Mouse (Mus musculus) urinary bladder, postnatal 14 days (tissue): ENCODE results near the gene Arhgap15.

ENCODE experiments used
- DNase-seq: peaks from one replicate; pipeline ENCODE4 v3.0.0; 2021; ENCODE audit warnings: low spot score

The Arhgap15 gene

DNA sequence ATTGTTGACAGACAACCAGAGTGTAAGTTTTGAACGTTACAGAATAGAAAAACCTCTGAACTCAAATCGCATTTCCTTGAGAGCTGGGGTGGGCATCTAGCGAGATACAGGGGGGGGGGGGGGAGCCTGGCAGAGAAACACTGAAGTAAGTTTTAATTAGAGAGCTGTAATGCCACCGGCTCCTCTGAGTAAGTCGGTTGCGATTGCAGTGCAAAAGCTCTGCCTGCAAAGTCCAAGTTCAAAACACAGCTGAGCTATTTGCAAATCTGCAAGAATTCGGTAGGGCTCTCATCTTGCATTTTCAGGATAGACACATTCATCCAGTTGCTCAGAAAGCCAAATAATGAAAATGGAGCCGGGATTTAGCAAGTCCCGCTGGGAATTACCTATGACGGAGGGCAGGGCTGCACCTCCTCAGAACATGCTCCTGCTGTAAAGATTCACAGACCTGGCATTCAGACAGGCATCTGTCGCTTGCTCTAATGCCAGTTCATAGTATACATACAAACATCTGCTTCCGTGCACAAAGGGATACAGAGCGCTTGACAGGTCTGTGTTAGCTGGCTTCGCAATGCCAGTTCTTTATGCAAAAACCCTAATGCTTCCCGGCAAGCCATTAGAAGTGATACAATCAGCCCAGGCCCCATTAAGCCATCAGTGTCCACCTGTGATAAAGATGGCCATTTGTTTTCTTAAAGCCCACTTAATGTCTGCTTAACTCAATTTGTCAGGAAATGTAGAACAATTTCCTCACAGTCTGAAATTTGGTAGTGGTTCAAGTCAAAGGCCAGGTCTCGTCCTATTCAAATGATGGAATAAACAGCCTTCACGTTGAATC, 556.6 kb downstream of the Arhgap15 start:
- no peak for DNase-seq

DNA sequence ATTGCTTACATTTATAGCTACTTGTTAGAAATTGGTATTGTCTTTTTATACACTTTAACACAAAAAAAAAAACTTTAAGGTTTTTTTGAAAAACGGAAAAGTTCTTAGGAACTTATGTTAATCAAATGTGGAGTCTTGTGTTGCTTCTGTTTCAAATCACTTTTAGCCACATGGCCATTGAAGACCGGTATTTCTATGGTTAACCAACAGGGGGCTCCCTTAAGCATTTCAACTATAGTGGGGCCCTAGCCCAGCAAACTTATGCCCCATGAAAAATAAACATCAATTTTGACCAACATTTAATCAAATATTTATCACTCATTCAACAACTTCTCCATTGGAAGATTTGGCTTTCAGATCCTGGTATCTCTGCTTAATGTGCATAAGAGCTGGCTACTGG, 557.5 kb downstream of the Arhgap15 start:
- DNase-seq, result no peak

DNA sequence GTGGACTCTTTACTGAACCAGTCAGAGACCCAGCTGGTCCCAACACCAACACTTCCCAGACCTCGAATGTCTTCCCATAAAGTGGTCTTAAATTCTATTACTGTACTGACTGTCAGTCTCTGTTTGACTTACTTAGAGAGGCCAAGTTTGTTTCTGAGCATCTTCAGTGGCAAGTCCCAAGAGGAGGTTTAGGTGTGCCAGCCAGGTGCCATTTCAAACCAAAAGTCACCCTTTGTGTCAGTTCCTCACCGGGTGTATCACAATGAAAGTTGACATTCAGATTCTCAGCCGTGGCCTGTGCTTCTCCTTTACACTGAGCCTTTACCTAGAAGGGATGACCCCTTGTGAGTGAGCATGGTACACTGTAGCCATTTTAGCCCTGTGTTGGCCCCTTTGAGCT, 560.5 kb downstream of the Arhgap15 start:
- no peak for DNase-seq

DNA sequence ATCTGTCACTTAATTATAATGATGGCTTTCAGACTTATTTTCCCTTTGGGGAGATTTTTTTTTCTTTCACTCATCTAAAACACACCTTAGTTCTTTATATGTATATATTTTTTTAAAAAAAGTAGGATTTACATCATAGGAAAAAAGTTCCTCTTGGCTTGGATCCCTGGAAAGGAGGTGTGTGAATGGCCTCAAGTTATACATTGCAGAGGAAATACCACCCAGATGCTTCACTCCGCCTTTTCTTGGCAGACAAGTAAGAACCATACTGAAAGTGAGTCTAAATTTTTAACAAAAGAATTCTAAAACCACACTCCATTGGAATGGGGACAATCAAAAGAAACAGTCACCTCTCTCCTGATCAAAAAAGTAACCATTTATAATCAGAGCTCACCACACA, 560.9 kb downstream of the Arhgap15 start:
- no peak for DNase-seq

DNA sequence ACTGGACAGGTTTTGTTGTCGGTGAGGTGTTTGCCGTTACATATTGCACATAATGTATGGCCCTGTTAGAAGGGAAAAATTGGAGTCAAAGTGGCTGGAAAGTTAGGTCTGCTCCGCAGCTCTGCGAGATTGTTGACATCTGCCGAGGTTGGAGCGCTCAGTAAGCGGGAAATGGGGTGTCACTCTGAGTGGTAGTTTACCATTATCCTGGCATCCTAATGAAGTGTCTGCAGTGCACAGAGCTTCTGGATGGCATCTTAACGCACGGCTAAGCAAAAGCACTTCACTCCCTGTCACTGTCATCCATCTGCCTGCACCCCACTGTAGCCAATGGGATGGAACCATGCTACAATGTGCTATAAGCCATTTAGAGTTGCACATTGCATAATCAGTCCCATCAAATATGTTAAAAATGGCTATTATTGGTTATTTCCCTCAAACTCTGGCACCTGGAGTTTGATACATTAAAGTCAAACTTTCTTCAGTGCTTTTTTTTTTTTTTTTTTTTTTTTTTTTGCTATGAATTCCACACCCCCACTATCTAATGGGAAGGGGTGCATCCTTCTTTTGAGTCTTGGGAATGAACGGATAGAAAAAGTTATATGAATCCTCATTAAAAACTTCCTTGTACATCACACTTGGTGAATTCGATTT, 561.6 kb downstream of the Arhgap15 start:
- DNase-seq, result no peak

DNA sequence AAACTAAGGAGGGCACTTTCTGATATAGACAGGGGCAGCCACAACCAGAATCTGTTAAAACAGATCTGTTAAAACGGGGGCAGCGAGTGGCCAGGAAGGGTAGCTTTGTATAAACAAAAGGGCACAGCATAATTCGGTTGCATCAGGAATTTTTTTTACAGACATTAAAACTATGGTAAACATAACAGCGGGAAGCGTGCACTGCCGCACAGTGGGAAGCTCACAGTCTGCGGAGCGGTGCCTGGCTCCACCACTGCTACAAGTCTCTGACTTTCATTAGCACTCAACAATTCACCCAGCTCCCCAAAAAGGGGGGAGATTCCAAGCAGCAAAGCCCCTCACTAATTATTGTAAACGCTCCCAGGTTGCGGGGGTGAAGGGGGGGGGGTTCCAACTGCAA, 562.6 kb downstream of the Arhgap15 start:
- no peak for DNase-seq

DNA sequence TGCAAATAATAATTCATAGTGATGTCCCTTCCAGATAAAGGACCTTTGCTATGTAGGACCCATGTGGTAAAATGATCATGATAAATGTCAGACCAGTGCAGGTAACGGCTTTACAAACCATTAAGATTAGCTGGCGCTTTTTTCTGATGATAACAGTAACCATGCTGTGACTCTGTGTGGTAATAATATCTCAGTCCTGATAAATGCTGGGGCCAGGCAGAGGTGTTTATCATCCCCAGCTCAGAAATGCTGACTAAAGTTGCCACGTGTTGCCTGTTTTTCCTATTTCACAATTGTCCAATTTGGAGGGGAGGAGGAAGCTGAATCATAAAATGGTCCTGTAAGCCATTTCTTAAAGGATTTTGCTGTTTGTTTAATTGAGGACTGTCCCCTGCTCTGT, 564.9 kb downstream of the Arhgap15 start:
- no peak for DNase-seq

DNA sequence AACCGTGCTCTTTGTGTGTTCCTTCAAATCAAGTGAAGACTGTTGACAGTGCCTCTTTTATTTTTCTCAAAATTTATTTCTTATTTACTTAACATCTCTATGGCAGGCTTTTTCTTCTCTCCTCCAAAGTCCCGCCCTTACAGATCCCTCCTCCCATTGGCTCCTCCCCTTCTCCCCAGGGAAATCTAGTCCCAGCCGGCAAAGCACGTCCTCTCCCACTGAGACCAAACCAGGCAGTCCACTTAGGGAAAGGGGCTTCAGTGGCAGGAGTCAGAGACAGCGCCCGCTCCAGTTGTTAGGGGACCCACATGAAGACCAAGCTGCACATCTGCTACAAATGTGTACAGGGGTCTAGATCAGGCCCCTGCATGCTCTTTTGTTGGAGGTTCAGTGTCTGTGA, 569.8 kb downstream of the Arhgap15 start:
- peak; percentile 38 for DNase-seq

DNA sequence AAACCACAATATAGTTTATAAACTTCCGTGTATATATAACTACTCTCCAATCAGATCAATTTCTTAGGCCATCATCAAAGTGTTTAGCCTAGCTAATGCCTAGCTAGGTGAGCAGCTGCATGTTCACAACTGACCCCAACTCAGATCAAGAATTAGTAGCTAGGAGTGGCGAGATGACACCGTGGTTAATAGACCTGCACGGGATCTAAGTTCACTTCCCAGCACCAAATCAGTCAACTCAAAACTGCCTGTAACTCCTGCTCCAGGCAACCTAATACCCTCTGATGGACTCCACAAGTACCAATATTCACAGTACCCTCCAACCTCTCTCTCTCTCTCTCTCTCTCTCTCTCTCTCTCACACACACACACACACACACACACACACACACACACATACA, 570.9 kb downstream of the Arhgap15 start:
- DNase-seq, result no peak

DNA sequence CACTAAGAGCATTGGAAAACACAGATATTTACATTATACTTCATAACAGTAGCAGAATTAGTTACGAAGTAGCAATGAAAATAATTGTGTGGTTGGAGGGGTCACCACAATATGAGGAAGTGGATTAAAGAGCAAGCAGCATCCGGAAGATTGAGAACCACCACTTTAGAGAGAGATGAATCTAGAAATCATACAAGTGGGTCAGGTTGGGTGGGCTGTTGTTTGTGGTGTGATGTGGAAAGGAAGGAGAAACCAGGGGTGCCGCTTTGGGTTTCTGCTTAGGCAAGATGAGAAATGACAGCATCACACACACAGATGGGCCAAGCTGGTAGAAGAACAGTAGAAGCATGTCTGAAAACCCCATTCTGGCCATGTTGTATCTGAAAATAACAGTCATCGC, 575.2 kb downstream of the Arhgap15 start:
- DNase-seq, result no peak

DNA sequence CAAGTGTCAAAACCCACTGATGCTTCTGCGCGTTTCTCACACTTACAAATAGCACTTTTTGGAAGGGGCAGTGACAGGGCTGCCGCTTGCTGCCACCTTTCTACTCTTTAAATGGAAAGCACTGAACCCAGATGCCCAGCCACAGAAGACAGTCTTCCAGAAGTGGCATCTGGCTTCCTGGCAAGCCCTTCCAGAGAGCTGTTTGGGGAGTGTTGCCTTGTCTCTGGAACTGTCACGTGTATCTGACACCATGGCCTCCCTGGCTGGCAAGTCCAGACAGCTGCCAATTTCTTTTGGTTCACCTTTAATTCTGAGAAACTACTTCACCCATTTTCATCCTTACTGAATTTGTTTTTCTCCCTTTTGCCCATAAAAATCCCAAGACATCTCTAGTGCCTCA, 584.7 kb downstream of the Arhgap15 start:
- DNase-seq, result no peak

DNA sequence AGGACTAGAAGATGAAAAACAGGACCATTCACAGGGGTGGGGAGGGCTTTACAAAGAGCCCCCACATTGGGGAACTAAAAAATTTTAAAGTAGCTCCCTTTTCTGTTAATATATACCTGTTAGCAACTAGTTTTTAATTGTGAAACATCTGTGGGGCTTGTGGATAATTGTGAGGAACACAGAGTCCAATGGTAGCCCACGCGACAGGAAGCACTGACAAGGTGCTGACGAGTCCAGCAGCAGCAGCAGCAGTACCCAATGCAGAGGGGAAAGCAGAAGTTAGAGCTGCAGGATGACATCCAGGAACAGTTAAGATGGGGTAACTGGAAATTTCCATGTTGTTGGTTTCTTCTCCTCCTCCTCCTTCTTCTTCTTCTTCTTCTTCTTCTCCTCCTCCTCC, 585.4 kb downstream of the Arhgap15 start:
- no peak for DNase-seq

DNA sequence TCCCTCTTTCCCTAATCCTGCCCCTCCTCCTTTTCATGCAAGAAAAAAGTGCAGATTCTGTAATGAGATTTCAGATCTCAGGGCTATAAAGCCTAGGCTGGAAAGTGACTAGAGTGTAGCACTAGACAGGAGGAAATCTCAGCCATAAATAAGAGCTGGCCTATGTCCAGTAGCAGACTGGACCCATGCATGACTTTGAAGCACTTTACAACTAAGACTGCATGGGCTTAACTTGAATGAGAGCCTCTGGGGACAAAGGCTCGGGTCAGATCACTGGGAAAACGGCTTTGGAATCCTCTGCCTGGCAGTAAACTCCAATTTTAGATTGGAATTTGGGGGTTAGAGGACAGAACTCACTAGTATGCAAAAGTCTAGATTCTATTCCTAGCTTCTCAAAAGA, 585.9 kb downstream of the Arhgap15 start:
- no peak for DNase-seq

DNA sequence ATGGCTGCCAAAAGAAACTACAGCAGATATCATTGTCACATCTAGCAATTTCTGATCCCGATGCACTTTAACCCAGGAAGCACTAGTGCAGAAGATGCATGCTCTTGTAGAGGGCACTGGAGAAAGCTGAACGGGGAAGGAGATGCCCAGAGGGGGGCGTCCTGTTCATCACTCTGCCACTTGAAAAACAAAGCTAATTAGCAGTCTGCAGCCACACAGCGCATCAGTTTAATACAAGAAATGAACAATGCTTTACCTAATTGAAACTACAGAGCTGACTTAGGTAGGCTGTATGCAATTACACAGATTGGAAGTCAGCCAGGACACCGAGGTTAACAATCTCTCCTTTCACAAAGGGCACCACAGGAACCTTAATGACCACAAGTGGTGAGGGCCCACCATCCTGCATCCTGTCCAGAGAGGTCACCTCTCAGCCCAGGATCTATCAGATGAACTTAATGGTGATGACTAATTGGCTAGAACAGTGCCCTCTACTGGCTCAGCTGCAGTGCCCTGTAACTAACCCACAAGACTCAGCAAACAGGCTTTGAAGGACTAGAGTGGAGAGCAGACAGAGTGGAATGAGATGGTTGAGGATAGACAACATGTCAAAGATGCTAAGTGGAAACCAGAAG, 588.2 kb downstream of the Arhgap15 start:
- no peak for DNase-seq

DNA sequence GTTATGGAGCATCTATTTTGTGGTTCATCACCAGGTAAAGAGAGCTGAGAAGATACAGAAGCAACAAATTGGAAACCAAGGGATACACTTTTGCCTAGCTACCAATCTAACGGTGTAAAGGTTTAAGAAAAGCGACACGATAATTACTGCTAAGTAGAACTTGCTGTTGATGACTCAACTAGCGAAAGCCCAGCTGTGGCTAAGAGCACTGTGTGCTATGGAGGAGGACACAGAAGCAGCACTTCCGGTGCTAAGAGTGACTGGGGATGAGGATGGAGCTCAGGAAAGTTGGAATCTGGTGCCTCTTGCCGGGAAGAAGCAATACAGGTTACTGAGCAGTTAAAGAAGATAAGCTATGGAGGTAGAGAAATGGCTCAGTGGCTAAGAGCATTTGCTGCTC, 589.8 kb downstream of the Arhgap15 start:
- DNase-seq, result no peak

DNA sequence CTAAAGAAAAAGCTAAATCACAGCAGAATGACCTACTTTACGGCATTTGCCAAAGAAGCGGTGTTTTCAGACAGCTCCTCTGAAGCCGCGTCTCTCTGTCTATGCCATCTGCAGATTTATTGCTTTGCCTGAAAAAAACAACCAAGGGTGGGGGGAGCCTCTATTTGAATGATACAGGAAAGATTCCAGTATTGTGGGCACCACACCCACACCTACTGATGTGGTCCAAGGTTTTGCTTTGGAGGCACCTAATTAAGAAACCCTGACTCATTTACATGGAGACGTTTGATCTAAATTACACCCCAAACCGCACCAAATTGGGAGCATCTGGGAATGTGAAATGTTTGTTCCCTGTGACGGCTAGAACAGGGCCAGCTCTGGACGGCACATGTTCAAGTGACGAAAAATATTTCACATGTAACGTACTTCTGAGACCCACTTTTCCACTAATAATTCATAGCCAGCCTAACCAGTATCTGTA, 592.5 kb downstream of the Arhgap15 start:
- DNase-seq, result no peak

DNA sequence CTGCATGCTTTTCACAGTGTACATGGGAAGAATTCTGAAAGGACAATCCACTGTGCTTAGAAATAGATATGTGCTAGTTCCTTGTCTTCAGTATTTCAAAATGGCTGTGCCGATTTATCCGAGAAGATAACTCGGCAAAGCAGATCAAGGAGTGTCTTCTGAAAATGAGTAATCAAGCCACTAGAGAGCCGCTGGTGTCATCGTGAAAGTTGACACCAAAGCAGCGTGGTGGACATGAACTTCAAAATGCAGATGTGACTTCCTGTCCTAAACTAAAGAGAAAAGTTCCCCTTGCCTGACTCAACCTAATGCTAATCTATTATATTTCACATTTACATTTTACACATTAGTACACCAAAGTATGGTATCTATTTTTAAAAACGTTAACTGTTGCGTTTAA, 596.2 kb downstream of the Arhgap15 start:
- no peak for DNase-seq

DNA sequence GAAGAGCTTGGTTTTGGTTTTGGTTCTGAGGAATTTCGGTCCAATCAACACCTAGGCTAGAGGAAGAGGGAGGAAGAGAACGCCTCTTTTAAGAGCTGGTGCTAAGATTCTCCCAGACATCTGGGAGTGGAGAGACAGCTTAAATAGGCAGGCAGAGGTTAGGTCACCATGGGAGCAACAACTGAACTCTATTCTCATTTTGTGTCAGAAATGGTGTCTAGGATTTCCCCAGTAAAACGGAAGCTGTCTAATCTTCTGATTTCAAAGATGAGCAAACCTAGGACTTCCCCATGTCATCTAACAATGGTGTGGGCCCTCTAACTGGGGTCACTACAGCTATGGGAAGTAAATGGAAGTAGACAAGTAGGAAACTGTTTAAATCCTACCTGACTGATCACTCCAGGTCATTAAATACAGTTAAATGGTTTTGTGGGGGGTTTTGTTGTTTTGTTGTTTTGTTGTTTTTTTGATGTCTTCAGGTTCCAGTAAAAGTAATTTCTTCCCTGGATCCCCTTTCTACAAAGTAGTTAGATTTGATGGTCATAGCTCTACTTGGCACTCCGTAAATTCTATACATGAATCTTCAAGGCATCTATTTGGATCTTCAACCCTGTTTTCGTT, 596.8 kb downstream of the Arhgap15 start:
- no peak for DNase-seq

DNA sequence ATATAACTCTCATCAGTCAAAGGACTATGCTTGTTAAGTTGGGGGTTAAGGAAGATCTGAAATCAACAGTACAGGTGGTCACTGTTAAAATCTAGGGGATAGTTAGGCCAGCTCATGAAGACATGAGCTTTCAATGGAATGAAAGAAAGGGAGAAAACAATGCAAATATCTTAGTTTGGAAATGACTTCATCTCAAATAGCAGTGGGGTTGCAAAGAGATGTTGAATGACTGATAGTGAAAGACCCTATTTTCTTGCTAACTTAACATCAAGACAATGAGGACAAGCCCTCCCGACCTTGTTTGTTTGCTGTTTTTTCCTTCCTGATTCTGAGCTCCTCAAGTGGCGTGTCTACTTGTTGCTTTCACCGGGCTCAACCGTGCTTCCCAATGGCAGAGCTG, 597.6 kb downstream of the Arhgap15 start:
- no peak for DNase-seq

DNA sequence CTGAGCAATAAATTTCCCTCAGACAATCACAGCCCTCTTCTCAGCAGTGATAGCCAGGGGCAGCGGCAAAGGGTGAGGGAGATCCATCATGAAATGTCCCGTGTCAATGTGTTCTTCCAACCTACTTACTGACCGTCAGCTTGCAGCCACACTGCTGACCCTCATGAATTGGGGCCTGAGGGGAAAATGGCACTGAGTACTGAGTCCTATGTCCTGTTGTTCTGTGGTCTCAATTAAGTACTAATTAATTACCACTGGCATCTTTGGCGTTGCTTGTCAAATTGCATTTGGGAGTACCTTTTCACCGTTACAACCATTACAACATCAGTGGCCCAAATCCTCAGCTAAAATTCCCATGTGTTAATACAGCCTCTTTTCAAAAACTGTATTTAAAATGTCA, 599.2 kb downstream of the Arhgap15 start:
- no peak for DNase-seq

DNA sequence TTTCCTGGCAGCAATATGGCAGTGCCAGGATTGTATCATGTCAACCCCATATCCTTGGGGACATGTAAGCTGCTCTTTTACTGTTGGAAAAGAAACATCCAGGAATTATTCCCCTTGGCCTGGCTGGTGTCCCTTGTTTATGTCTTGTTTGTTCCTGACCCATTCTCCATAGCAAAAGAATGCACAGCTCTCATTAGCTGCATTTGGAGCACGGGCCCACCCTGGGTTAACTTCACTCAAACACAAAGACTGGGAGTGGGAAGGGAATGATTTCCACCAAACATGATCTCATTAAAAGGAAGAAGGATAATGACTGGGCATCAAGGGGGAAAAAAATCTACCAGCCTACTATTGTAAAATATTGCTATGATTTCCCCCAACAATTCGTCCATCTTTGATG, 600.5 kb downstream of the Arhgap15 start:
- no peak for DNase-seq

DNA sequence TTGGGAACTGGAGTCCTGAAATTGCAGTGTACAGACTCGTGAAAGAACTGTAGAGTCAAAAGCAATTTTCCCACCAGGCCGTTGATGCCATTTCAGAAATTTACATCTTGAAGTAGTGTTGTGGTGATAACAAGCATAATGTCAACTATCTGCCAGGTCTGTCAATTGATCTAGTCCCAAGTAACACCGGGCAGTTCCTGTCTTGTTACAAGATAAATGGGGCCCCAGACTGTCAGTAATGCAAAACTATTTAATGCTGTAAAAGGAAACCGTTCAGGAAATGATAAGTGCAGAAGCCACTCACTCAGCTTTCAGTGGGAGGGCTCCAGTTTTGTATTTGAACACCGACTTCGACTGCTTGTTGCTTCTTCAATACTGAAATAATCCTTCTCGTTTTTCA, 604.3 kb downstream of the Arhgap15 start:
- DNase-seq, result no peak

DNA sequence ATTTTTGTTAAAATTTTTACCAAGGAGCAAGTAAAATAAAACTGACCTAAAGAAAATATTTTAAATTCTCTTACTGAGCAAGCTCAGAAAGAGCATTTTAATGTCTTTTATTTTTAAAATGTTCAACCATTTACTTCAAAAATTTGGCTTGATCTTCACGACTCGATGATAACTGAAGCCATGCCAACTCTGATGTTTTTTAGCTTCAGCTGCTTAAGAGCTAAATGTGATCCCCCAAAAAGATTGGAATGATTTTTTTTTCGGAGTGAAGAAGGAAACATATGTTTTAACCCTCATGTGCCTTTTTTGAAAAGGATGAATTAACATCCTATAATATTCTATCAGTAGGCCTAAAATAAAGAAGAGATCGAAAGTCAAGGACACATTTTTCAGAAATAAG, 605.0 kb downstream of the Arhgap15 start:
- no peak for DNase-seq
